Mouse (Mus musculus) gastrocnemius, postnatal 10 days (tissue): ENCODE measurements around the gene Tsku. TPM values are rescaled to one million over a fixed set of nuclear protein-coding genes. Genes with fewer than 3 reads are reported as not detected.

Source experiments
- DNase-seq: peaks from one replicate; pipeline ENCODE4 v3.0.0; 2021; ENCODE audit warnings: mixed read lengths
- total RNA-seq, 2 experiments: library from RNA; stranded (reverse); gene quantifications; 2 replicates each; pipeline ENCODE4 v1.2.3; 2021

The Tsku gene
- total RNA-seq, 2 experiments from 2014 or later = 4.6 to 8.9 TPM

- DNase-seq = peak; percentile 63
Measured at GRCm38 (mm10) chr7:98359951-98360620, 1.0 kb downstream of the Tsku start.

GRCm38 (mm10) chr7:98358016-98358415, 3.1 kb downstream of the Tsku start:
- DNase-seq = no peak

GRCm38 (mm10) chr7:98357324-98357723, 3.8 kb downstream of the Tsku start:
- no peak for DNase-seq

- DNase-seq = no peak
Measured at GRCm38 (mm10) chr7:98354921-98355310, 6.2 kb downstream of the Tsku start.

GRCm38 (mm10) chr7:98354160-98354920, 6.8 kb downstream of the Tsku start:
- DNase-seq = no peak

GRCm38 (mm10) chr7:98353616-98354015, 7.5 kb downstream of the Tsku start:
- no peak for DNase-seq

- no peak for DNase-seq
Measured at GRCm38 (mm10) chr7:98351523-98351922, 9.6 kb downstream of the Tsku start.

- DNase-seq = no peak
Measured at GRCm38 (mm10) chr7:98349821-98350220, 11.3 kb downstream of the Tsku start.

- DNase-seq = peak; percentile 92
Measured at GRCm38 (mm10) chr7:98349096-98349495, 12.0 kb downstream of the Tsku start.

- DNase-seq = peak; percentile 76
Measured at GRCm38 (mm10) chr7:98348043-98348442, 13.1 kb downstream of the Tsku start.

GRCm38 (mm10) chr7:98347471-98347870, 13.7 kb downstream of the Tsku start:
- DNase-seq = no peak

GRCm38 (mm10) chr7:98345036-98345435, 16.1 kb downstream of the Tsku start:
- no peak for DNase-seq

- DNase-seq = peak; percentile 44
Measured at GRCm38 (mm10) chr7:98344361-98344760, 16.8 kb downstream of the Tsku start.

GRCm38 (mm10) chr7:98342249-98342648, 18.9 kb downstream of the Tsku start:
- no peak for DNase-seq

GRCm38 (mm10) chr7:98341475-98341874, 19.7 kb downstream of the Tsku start:
- peak; percentile 90 for DNase-seq

GRCm38 (mm10) chr7:98340343-98340742, 20.8 kb downstream of the Tsku start:
- DNase-seq = no peak

GRCm38 (mm10) chr7:98333987-98334386, 27.1 kb downstream of the Tsku start:
- DNase-seq = no peak

- no peak for DNase-seq
Measured at GRCm38 (mm10) chr7:98333507-98333906, 27.6 kb downstream of the Tsku start.

GRCm38 (mm10) chr7:98332678-98333397, 28.3 kb downstream of the Tsku start:
- no peak for DNase-seq

- no peak for DNase-seq
Measured at GRCm38 (mm10) chr7:98331932-98332331, 29.2 kb downstream of the Tsku start.

- DNase-seq = no peak
Measured at GRCm38 (mm10) chr7:98330375-98331002, 30.6 kb downstream of the Tsku start.

GRCm38 (mm10) chr7:98329651-98330374, 31.3 kb downstream of the Tsku start:
- no peak for DNase-seq
